Mouse (Mus musculus) 3134 (cell line): Measurements from ENCODE around the gene Rfx8.
A peak's percentile ranks its signal among the peaks of the same experiment; 100 is the strongest.

Experiments used
- DNase-seq: peaks from one replicate; pipeline ENCODE4 v3.0.0-alpha.2; 2011; ENCODE audit warnings: low spot score; ENCODE audit not compliant: insufficient read length; ENCODE audit errors: extremely low read depth

The Rfx8 gene

GRCm38 (mm10) chr1:39650435-39651240 is 70.2 kb downstream of the Rfx8 start:
- DNase-seq: peak; percentile 26

GRCm38 (mm10) chr1:39649691-39650434 is 70.9 kb downstream of the Rfx8 start:
- no peak for DNase-seq

DNA sequence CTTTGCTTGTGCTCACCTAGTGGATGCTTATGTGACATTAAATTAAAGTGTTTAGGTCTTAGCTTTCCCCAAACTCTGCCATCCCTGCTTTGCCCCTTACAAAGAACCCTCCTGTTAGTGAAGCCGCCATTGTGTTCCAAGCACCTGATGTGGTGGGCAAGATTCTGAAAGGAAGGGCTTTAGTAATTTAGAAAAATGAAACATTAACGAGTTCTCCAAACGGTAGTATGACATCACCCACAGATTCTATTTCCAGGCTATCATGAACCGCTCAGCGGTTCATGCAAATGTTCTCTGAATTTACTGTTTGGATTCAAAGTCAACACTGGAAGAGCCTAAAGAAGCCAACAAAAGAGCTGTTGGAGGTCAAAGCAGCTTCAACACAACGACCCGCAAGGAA is 72.2 kb downstream of the Rfx8 start:
- no peak for DNase-seq

GRCm38 (mm10) chr1:39645905-39646759 is 74.7 kb downstream of the Rfx8 start:
- DNase-seq: no peak

- no peak for DNase-seq
Observed at GRCm38 (mm10) chr1:39644333-39644732, 76.5 kb downstream of the Rfx8 start.

DNA sequence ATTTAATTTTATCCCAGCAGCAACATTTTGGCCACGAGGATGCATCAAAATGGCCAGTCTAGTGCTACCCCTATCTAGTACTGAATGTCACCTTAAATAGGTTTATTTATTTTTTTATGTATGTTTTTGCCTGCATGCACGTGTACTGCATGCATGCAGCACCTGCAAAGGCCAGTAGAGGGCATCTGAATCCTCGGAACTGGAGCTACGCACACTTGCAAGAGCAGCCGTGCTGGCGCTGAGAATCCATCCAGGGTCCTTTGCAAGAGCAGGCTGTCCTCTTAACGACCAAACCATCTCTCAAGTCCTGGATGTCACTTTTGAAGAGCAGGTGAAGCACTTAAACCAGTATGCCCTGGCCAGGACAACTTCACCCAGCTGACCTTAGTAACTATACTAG is 79.1 kb downstream of the Rfx8 start:
- DNase-seq: no peak

DNA sequence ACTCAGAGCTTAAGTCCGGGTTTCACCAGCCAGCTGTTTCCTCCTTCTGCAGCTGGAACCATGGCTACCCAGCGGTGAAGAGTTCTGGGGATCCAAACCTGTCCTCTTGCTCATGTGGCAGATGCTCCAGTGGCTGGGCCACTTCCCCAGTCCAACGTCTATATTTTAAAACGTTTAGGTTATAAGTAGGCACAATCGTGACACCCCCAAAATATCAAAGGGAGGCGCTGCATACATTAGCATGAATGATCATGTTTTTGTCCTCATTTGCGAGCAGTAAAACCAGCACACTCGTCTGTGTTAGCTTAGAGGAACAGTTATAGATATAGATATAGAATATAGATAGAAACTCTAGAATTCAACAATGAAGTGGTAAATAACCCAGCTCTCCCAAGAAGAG is 83.7 kb downstream of the Rfx8 start:
- no peak for DNase-seq

DNA sequence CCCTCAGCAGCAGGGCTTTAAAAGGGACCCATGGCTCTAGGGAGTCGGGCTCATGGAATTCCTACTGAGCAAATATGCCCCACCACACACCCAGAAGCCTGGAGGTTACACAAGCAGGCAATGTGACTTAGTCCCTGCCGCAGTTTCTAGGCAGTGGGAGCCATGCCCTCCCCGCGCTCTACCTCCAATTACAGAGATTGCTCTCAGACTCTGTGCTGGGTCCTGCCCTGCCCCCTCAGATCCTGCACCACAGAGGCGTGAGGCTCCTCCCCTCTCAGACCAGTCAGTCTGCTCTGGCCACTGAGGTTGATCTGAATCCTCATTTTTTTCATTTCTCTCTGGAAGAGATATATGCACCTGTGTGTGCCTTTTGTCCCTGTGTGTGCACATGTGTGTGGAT is 84.1 kb downstream of the Rfx8 start:
- DNase-seq: no peak

- no peak for DNase-seq
Observed at GRCm38 (mm10) chr1:39636196-39636595, 84.6 kb downstream of the Rfx8 start.

DNA sequence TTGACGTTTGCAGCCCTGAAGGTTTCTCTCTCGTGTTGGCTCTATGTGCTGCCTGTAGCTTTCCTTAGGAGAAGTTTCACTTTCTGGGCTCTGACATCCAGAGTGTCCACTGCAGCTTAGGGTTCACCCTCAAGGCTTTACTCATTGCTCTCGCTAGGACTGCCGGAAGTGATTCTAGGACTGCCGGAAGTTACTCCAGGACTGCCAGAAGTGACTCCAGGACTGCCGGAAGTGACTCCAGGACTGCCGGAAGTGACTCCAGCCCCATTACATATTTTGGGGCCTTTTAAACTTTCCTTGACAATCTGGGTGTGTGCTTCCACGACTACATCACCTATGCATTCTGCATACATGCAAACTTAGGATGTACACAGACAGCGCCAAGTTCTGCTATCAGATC is 92.2 kb downstream of the Rfx8 start:
- no peak for DNase-seq

DNA sequence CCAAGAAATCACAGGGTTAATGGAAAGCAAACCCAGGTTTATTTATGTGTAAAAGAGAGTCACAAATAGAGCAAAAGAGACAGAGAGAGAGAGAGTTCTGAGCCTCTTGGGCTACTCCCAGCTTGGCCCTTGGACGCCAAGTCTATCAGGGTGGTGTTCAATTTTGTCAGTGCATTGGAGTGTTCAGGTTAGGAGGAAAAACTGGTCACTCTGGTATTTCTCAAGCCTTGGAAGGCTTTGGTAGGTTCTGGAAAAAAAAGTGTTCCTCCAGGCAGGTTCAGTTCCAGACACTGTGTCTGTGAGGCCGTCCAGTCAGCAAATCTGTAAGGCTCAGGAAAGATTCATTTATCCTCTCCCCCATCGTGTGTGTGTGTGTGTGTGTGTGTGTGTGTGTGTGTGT is 95.3 kb downstream of the Rfx8 start:
- DNase-seq: no peak

DNA sequence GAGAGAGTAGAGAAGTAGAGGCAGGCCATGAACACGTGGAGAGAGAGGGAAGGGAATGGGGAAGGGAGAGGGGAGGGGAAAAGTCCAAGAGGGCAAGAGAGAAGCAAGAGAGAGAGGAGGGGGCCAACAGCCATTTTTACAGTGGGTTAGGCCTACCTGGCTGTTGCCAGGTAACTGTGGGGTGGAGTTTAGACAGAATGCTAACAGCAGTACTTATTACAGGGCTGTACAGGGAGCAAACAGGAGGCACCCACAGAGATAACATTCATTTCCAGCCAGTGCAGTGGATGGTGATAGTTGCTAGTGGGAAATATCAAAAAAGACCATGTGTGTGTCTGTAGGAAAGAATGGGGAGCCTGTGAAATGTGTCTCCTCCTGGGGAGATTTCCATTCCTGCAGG is 97.1 kb downstream of the Rfx8 start:
- DNase-seq: no peak

DNA sequence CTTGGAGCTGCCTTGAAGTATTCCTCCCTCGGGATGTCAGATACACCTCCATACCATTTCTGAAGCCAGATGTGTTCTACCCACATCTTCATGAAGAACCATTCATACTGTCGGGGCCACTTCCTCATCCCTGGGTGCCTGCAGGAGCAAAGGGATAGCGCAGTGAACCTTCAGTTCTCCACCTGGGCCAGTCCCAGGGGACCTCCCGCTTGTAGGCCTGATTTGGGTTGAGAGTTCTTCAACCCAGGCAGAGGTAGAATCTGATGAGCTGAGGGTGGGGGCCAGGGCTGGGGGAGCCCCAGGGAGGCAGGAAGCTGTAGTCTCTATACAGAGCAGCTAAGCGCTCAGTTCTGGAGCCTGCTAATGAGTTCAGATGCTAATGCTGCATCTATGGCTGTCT is 97.7 kb downstream of the Rfx8 start:
- no peak for DNase-seq

- no peak for DNase-seq
Observed at GRCm38 (mm10) chr1:39618524-39618923, 102.3 kb downstream of the Rfx8 start.

GRCm38 (mm10) chr1:39615526-39615925 is 105.3 kb downstream of the Rfx8 start:
- DNase-seq: no peak
